Mouse (Mus musculus) skeletal muscle tissue, adult 2 months (tissue): Measurements from ENCODE around the gene Serpine2.

ENCODE experiments used
- DNase-seq: peaks from one replicate; pipeline ENCODE4 v3.0.0-alpha.2; 2012; ENCODE audit warnings: low read depth, low spot score

Serpine2 gene

GRCm38 (mm10) chr1:79861130-79861942 lies at the start of gene Serpine2:
Gene Serpine2 (minus strand): TSS chr1:79861180.
- no peak for DNase-seq

- DNase-seq, result no peak
These were observed 46.8 kb upstream of the Serpine2 start for GRCm38 (mm10) chr1:79907811-79908210.

- DNase-seq, result no peak
These were observed 44.3 kb upstream of the Serpine2 start for GRCm38 (mm10) chr1:79905241-79905640.

- DNase-seq, result peak; percentile 28
These were observed 41.9 kb upstream of the Serpine2 start for GRCm38 (mm10) chr1:79902901-79903300.

GRCm38 (mm10) chr1:79882648-79883047 lies 21.7 kb upstream of the Serpine2 start:
- DNase-seq, result no peak

- no peak for DNase-seq
These were observed 13.8 kb upstream of the Serpine2 start for GRCm38 (mm10) chr1:79874741-79875140.

GRCm38 (mm10) chr1:79860411-79861039 lies 455 bp downstream of the Serpine2 start:
- no peak for DNase-seq

- DNase-seq, result no peak
These were observed 1.0 kb downstream of the Serpine2 start for GRCm38 (mm10) chr1:79859975-79860374.

- DNase-seq, result no peak
These were observed 2.0 kb downstream of the Serpine2 start for GRCm38 (mm10) chr1:79859026-79859425.

GRCm38 (mm10) chr1:79858389-79858994 lies 2.5 kb downstream of the Serpine2 start:
- no peak for DNase-seq

- DNase-seq, result no peak
These were observed 3.1 kb downstream of the Serpine2 start for GRCm38 (mm10) chr1:79857681-79858388.

GRCm38 (mm10) chr1:79856756-79857155 lies 4.2 kb downstream of the Serpine2 start:
- DNase-seq, result no peak

GRCm38 (mm10) chr1:79853527-79853926 lies 7.5 kb downstream of the Serpine2 start:
- DNase-seq, result no peak

GRCm38 (mm10) chr1:79850341-79850740 lies 10.6 kb downstream of the Serpine2 start:
- peak; percentile 86 for DNase-seq

- no peak for DNase-seq
These were observed 12.3 kb downstream of the Serpine2 start for GRCm38 (mm10) chr1:79848663-79849062.

GRCm38 (mm10) chr1:79846891-79847290 lies 14.1 kb downstream of the Serpine2 start:
- no peak for DNase-seq

GRCm38 (mm10) chr1:79832719-79833404 lies 28.1 kb downstream of the Serpine2 start:
- no peak for DNase-seq

- DNase-seq, result no peak
These were observed 36.9 kb downstream of the Serpine2 start for GRCm38 (mm10) chr1:79823951-79824633.

- peak; percentile 78 for DNase-seq
These were observed 38.0 kb downstream of the Serpine2 start for GRCm38 (mm10) chr1:79822806-79823525.

GRCm38 (mm10) chr1:79819296-79819879 lies 41.6 kb downstream of the Serpine2 start:
- peak; percentile 82 for DNase-seq
